Mouse (Mus musculus) forelimb bud, embryonic 11.5 days (tissue): ENCODE data around the gene Grap.
"Not testable (repeated sequence)": the region's sequence is repeated elsewhere in the genome, so short reads cannot be mapped to it uniquely, and the experiment has no call there.

Source experiments
- DNase-seq: peaks from one replicate; pipeline ENCODE4 v3.0.0-alpha.2; 2012; ENCODE audit warnings: low read depth, low spot score

Gene Grap

GRCm38 (mm10) chr11:61639601-61640177 is 13.4 kb upstream of the Grap start:
- DNase-seq, result no peak

GRCm38 (mm10) chr11:61640585-61640984 is 12.5 kb upstream of the Grap start:
- not testable (repeated sequence) for DNase-seq

- no peak for DNase-seq
These were observed 11.0 kb upstream of the Grap start for GRCm38 (mm10) chr11:61642106-61642505.

- no peak for DNase-seq
These were observed 9.7 kb upstream of the Grap start for GRCm38 (mm10) chr11:61643184-61643961.

GRCm38 (mm10) chr11:61644576-61645326 is 8.3 kb upstream of the Grap start:
- DNase-seq, result no peak

DNA sequence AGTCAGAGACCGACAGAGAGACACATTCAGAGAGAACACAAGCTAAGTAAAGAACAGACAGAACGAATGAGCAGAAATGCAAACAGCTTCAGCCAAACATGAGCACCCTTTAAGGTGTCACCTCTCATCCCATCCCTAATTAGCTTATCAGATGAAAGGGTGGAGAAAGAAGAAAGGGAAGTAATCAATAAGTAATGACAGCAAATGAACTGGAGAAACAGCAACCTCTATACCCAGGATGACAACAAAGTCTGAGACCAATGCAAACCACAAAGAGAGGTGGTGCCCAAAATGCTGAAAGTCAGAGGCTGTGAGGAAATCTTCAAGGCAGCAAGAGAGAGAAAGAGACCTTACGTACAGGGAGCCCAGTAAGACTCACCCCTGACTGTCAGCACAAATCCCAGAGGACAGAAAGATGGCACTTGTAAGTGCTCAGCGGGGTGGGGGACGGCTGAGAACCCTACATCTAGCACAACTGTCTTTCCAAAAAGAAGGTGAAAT is 7.7 kb upstream of the Grap start:
- DNase-seq, result no peak

GRCm38 (mm10) chr11:61646499-61647039 is 6.5 kb upstream of the Grap start:
- no peak for DNase-seq

- no peak for DNase-seq
These were observed 5.8 kb upstream of the Grap start for GRCm38 (mm10) chr11:61647110-61647910.

DNA sequence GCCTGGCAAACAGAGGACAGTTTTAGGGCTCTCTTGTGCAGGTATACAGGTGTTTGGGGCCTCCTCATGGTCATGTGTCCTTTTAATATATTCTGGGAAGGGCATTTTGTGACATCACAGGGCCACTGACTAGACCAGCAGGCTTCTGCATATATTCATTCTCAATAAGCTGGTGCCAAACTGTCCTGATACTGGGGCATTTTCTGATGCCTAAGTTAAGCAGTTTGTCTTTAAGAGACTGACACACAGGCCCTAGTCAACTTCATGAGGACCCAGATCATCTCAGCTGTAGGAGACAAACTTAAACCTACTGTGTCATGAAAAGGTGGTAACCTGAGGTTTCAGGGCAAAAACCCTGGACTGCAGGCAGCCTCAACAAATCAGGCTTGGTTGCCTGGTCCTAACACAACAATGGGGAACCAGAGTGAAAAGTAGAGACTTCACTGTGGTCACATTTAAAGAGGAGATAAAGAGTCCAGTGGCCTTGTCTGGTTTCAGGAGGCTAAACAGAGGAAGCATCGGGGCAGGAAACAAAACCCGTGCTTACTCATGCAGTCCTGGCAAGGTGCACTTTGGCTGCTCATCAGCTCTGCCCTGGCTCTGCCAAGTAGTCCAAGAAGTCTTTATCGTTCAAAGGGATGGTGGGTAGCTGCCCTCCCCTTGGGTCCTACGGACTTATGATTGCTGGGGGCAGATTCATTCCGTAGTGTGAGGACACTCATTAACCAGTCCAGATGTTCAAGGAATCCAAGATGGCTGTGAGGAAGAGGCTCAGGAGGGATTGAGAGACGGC is 4.9 kb upstream of the Grap start:
- no peak for DNase-seq

DNA sequence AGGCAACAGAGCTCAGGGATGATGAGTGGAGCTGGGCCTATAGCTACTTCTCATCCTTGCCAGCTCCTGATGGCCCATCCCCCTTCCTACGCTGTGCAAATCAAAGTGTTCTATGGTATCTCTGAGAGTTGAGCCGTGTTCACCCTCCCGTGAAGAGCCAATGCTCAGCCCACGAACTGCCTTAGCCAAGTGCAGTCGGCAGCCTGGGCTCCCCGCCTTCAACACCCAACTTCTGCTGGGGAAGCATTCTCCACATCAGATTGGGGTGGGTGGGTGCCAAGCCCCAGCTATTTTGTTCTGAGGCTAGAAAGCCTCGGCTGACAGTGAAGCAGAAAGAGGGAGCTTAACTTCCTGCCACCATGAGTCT is 4.3 kb upstream of the Grap start:
- DNase-seq, result no peak

- no peak for DNase-seq
These were observed 3.9 kb upstream of the Grap start for GRCm38 (mm10) chr11:61649163-61649580.

DNA sequence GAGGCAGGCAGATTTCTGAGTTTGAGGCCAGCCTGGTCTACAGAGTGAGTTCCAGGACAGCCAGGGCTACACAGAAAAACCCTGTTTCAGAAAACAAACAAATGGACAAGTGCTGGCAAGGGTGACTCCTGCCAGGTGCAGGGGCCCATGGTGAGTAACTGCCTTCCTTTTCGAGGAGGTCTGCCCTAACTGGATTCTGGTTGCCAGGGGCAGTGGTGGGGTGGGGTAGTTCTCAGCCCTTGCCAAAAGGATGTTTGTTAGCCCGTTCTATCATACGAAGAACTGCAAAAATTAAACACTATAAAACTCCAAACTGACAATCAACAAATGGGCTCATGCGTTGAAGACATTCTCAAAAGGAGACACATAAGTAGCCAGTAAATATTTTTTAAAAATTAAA is 3.4 kb upstream of the Grap start:
- DNase-seq, result no peak

DNA sequence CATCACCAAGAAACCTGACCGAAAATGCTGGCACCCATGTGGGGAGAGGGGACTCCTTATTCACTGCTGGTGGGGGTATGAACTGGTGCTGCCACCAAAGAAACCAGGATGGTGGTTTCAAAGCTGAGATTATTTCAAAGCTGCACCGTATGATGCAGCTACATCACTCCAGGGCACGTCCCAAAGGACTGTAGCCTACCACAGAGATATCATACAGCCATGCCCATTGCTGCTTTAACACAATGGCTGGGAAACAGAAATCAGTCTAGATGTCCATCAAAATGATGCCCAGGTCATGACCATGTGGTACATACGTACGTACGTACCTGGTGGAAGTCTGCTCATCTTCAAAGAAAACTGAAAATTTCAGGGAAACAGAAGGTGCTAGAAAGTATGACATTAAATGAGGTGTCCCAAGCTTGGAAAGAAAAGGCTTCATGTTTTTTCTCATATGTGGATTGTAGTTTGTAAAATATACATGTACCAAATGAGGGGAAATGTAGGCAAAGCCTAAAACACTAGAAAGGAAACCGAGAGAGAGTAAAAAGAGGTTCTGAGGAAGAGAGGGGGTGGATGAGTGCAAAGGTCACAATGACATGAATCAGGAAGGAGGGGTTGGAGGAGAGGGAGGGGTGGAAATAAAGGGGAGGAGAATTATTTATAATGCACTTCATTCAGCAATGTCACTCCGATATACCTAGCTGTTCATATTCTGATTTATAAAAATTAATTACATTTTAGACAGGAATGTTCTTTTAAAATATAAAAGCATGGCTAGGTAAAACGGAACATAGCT is 2.4 kb upstream of the Grap start:
- DNase-seq, result no peak

GRCm38 (mm10) chr11:61652216-61652615 is 849 bp upstream of the Grap start:
- DNase-seq, result no peak

DNA sequence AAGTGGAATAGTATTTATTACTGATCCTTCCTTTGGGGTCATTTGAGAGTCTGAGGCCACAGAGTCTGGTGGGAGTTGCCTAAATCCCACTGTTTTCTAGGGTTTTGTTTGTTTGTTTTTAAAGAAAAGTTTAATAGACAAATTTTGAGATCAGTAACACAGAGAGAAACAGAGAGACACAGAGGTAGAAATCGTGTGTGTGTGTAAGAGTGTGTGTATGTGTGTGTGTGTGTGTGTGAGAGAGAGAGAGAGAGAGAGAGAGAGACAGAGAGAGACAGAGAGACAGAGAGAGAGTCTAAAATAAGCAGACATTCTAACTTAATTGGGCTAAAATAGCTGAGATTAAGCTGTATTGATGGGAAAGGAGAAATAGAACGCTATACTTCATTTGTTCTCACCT is 503 bp downstream of the Grap start:
- DNase-seq, result no peak

DNA sequence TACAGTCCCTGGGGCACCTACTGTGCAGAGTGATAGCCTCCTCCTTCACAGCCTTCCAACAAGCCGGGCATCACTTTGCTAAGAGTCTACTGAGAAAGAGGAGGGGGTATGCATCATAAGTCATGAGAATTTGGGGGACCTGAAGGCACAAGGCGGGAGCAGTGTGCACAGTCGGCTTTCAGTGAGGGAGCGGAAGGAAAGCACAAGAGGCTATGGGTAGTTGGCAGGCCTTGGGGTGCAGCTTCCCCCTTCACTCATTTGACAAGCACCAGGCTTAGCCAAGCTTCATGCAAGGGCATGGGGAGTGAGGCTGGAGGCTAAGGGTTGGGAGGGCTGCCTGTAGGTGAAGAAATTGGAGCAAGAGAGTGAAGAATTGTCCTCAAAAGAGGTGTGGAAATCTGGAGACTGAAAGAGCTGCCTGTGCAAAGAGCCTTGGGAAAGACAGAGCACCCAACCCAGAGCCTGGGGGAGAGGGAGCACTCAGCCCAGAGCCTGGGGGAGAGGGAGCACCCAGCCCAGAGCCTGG is 1.8 kb downstream of the Grap start:
- DNase-seq, result no peak

DNA sequence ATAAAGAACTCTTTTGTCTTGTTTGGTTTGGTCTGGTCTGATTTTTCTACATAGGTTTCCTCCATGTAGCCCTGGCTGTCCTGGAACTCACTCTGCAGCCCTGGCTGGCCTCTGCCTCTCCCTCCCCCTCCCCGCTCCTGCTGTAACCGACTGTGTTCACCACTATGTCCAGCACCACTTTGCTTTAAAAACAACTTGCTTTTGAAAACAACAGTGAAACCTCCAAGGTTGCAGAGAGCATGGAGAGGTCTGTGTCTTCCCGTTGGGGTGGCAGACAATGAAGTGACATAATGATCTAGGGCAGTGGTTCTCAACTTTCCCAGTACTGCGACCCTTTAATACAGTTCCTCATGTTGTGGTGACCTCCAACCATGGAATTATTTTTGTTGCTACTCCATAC is 2.6 kb downstream of the Grap start:
- no peak for DNase-seq

- DNase-seq, result no peak
These were observed 3.2 kb downstream of the Grap start for GRCm38 (mm10) chr11:61656148-61656850.

- DNase-seq, result no peak
These were observed 4.4 kb downstream of the Grap start for GRCm38 (mm10) chr11:61657432-61657831.
